Mouse (Mus musculus) spleen, postnatal 4 days (tissue): ENCODE results near the gene Rabgap1l.
"Not testable (repeated sequence)": the region's sequence is repeated elsewhere in the genome, so short reads cannot be mapped to it uniquely, and the experiment has no call there.

Experiments
- DNase-seq, 2 experiments: peaks; one replicate each; pipeline ENCODE4 v3.0.0; 2022; ENCODE audit warnings: low spot score in 2 of 2

Rabgap1l gene

GRCm38 (mm10) chr1:160693094-160693447 is 99.9 kb downstream of the Rabgap1l start:
- DNase-seq: peak in 1 of 2 experiments; percentile 24

GRCm38 (mm10) chr1:160692224-160693093 is 100.6 kb downstream of the Rabgap1l start:
- DNase-seq: no peak

GRCm38 (mm10) chr1:160691196-160691590 is 101.8 kb downstream of the Rabgap1l start:
- no peak for DNase-seq

GRCm38 (mm10) chr1:160690516-160691195 is 102.4 kb downstream of the Rabgap1l start:
- no peak for DNase-seq

- DNase-seq: no peak
Observed at GRCm38 (mm10) chr1:160689511-160689910, 103.5 kb downstream of the Rabgap1l start.

- DNase-seq: no peak
Observed at GRCm38 (mm10) chr1:160684251-160684650, 108.8 kb downstream of the Rabgap1l start.

- DNase-seq: no peak
Observed at GRCm38 (mm10) chr1:160681398-160682050, 111.5 kb downstream of the Rabgap1l start.

- DNase-seq: no peak
Observed at GRCm38 (mm10) chr1:160674763-160675162, 118.2 kb downstream of the Rabgap1l start.

- no peak for DNase-seq
Observed at GRCm38 (mm10) chr1:160672088-160672814, 120.8 kb downstream of the Rabgap1l start.

- no peak for DNase-seq
Observed at GRCm38 (mm10) chr1:160655806-160656470, 137.1 kb downstream of the Rabgap1l start.

GRCm38 (mm10) chr1:160651691-160652090 is 141.3 kb downstream of the Rabgap1l start:
- DNase-seq: no peak

- DNase-seq: no peak
Observed at GRCm38 (mm10) chr1:160645416-160645815, 147.6 kb downstream of the Rabgap1l start.

- DNase-seq: no peak
Observed at GRCm38 (mm10) chr1:160628213-160628932, 164.6 kb downstream of the Rabgap1l start.

GRCm38 (mm10) chr1:160624354-160625120 is 168.5 kb downstream of the Rabgap1l start:
- DNase-seq: not testable (repeated sequence)

GRCm38 (mm10) chr1:160618201-160618600 is 174.8 kb downstream of the Rabgap1l start:
- DNase-seq: no peak

- no peak for DNase-seq
Observed at GRCm38 (mm10) chr1:160606425-160606824, 186.6 kb downstream of the Rabgap1l start.

- not testable (repeated sequence) for DNase-seq
Observed at GRCm38 (mm10) chr1:160603312-160603711, 189.7 kb downstream of the Rabgap1l start.

- DNase-seq: no peak
Observed at GRCm38 (mm10) chr1:160597369-160597768, 195.6 kb downstream of the Rabgap1l start.

GRCm38 (mm10) chr1:160596948-160597270 is 196.1 kb downstream of the Rabgap1l start:
- DNase-seq: no peak
